Mouse (Mus musculus) neural tube, embryonic 14.5 days (tissue): ENCODE data around the gene Fat2. TPM values are rescaled to one million over a fixed set of nuclear protein-coding genes. Genes with fewer than 3 reads are reported as not detected.

ENCODE experiments used
- ATAC-seq: fragments of 200-750 bp; cut with Nextera tagmentation; 2 replicates; pipeline ENCODE4 v1.8.0; 2017; ENCODE audit warnings: low read depth, mild to moderate bottlenecking, moderate TSS enrichment, moderate library complexity
- H3K27ac ChIP-seq: fragments of 300-500 bp; sonication (generic); 2 replicates; pipeline ENCODE4 v1.5.1; 2014; ENCODE audit warnings: low read depth, mild to moderate bottlenecking, control low read depth, low read length, moderate library complexity, mixed read lengths
- H3K27me3 ChIP-seq: fragments of 300-500 bp; sonication (generic); 2 replicates; pipeline ENCODE4 v1.6.1; 2014; ENCODE audit warnings: low read length; ENCODE audit not compliant: control insufficient read depth, insufficient read depth
- H3K36me3 ChIP-seq: fragments of 300-500 bp; sonication (generic); 2 replicates; pipeline ENCODE4 v1.6.1; 2014; ENCODE audit warnings: low read length, mixed read lengths; ENCODE audit not compliant: control insufficient read depth, insufficient read depth
- H3K4me1 ChIP-seq: fragments of 300-500 bp; sonication (generic); 2 replicates; pipeline ENCODE4 v1.6.1; 2014; ENCODE audit warnings: low read length; ENCODE audit not compliant: control insufficient read depth, insufficient read depth
- H3K4me2 ChIP-seq: fragments of 300-500 bp; sonication (generic); 2 replicates; pipeline ENCODE4 v1.6.1; 2014; ENCODE audit warnings: mild to moderate bottlenecking, low read depth, low read length, control low read depth
- H3K4me3 ChIP-seq: fragments of 300-500 bp; sonication (generic); 2 replicates; pipeline ENCODE4 v1.5.1; 2014; ENCODE audit warnings: low read depth, low read length, control low read depth, mixed read lengths
- H3K9ac ChIP-seq: fragments of 300-500 bp; sonication (generic); replicated peaks from 2 replicates; pipeline ENCODE4 v1.6.1; 2014; ENCODE audit warnings: low read depth, mild to moderate bottlenecking, control low read depth, low read length, mixed read lengths
- H3K9me3 ChIP-seq: fragments of 300-500 bp; sonication (generic); 2 replicates; pipeline ENCODE4 v1.6.1; 2016; ENCODE audit warnings: low read length; ENCODE audit not compliant: control insufficient read depth
- WGBS: fragments of 180-500 bp; shearing (Covaris S2); extraction: QIAGEN DNeasy Blood & Tissue Kit; methylation state at CpG from one replicate; pipeline ENCODE4 v1.1.7; 2014; 5-methylcytosine and 5-hydroxymethylcytosine counted together
- polyA plus RNA-seq: library from polyadenylated mRNA; unstranded; fragments of >200 nt; fragmentation: Nextera tagmentation; extraction: Ambion mirVana; gene quantifications from 2 replicates; pipeline ENCODE4 v1.2.1, GENCODE M21; 2014

The Fat2 gene
- polyA plus RNA-seq, 1 experiment from 2014 or later: not detected

- Histone ChIP-seq H3K9ac (no peak overlapping the region), H3K4me3 (no peak overlapping the region), H3K27me3 (no peaks in the 10 kb centered on the region), H3K27ac (no peak overlapping the region), H3K36me3 (no peaks in the 10 kb centered on the region), H3K4me1 (no peaks in the 10 kb centered on the region), H3K9me3 (no peaks in the 10 kb centered on the region), H3K4me2 (no peak overlapping the region)
- ATAC-seq: no peak
- WGBS: 88% methylated on average over 14 of the region's 14 CpGs
Observed at GRCm38 (mm10) chr11:55335314-55336076, 869 bp downstream of the Fat2 start.

GRCm38 (mm10) chr11:55334545-55334944, 1.8 kb downstream of the Fat2 start:
- Histone ChIP-seq H3K27me3 (no peaks in the 10 kb centered on the region), H3K9me3 (no peaks in the 10 kb centered on the region), H3K27ac (no peak overlapping the region), H3K4me3 (no peak overlapping the region), H3K4me2 (no peak overlapping the region), H3K4me1 (no peaks in the 10 kb centered on the region), H3K9ac (no peak overlapping the region), H3K36me3 (no peaks in the 10 kb centered on the region)
- ATAC-seq: no peak
- 90% methylated on average over 4 of the region's 4 CpGs for WGBS

DNA sequence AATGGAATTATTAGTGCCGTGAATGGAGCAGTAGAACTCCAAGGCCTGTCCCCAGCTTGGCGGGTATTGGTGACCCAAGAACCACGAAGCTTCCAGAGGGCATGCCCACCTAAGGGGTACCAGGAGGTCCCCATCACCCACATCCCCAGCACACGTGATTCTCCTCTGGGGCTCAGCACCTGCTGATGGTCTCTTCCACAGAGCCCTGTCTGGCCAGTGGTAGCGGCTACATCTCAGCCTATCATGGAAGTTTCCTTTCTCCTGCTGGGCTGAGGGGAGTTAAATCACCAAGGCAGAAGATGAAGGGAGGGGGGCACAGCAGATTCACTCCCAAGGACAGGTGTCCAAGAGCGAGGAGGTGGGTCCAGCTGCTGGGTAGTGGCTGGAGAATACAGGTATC, 2.3 kb downstream of the Fat2 start:
- ATAC-seq: no peak
- no peaks in the 10 kb centered on the region for H3K36me3 ChIP-seq
- no peaks in the 10 kb centered on the region for H3K27me3 ChIP-seq
- H3K27ac ChIP-seq: no peak overlapping the region
- no peak overlapping the region for H3K9ac ChIP-seq
- no peaks in the 10 kb centered on the region for H3K4me1 ChIP-seq
- no peak overlapping the region for H3K4me3 ChIP-seq
- 88% methylated on average over 6 of the region's 6 CpGs for WGBS
- no peaks in the 10 kb centered on the region for H3K9me3 ChIP-seq
- H3K4me2 ChIP-seq: no peak overlapping the region

DNA sequence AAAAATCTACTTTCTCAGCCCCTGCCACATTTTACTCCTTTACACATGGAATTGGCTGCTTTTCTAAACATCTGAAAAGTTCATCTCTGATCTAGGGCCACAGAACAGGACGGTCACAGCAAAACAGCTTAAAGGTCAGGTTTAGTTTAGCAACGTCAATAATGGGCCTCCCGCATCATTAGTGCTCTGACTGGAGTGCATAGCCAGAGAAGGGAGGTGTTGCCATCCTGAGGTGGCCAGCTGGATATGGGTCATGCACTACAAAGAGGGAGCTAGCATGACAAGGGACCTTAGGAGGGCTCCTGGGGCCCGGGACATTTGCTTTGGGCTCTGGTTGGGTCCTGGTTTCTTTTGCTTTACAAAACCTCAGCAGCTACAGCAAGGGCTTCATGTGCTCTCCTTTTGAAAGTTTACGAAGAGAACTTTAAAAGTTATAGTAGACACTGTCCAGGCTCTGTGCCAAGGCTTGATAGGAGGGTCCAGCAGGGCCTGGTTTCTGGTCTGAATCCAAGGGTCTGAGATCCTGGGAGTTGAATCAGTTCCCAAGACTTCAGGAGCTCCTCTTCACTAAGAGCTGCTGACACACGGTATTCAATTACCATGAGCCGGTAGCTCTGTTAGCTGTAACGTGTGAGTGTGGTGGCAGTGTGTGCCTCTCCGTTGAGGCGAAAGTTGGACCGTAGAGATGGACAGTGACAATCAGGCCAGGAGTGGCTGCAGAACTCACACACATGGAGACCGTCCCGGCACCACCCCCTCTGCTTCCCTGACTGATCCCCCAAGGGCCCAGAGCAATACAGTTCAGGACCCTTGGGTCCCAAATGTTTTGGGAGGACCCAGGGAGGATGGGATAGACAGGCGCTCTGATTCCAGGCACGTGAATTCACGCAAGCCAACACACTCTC, 6.2 kb downstream of the Fat2 start:
- H3K9ac ChIP-seq: no peak overlapping the region
- no peak overlapping the region for H3K4me2 ChIP-seq
- 79% methylated on average over 16 of the region's 16 CpGs for WGBS
- ATAC-seq: no peak
- no peaks in the 10 kb centered on the region for H3K27me3 ChIP-seq
- no peaks in the 10 kb centered on the region for H3K36me3 ChIP-seq
- H3K4me1 ChIP-seq: no peaks in the 10 kb centered on the region
- H3K9me3 ChIP-seq: no peaks in the 10 kb centered on the region
- H3K4me3 ChIP-seq: no peak overlapping the region
- no peak overlapping the region for H3K27ac ChIP-seq

GRCm38 (mm10) chr11:55327558-55328409, 8.6 kb downstream of the Fat2 start:
- Histone ChIP-seq H3K36me3 (no peaks in the 10 kb centered on the region), H3K9me3 (no peaks in the 10 kb centered on the region), H3K27me3 (no peaks in the 10 kb centered on the region), H3K4me1 (no peaks in the 10 kb centered on the region), H3K4me2 (no peak overlapping the region), H3K4me3 (no peak overlapping the region), H3K9ac (no peak overlapping the region), H3K27ac (no peak overlapping the region)
- WGBS: 92% methylated on average over 9 of the region's 9 CpGs
- no peak for ATAC-seq

GRCm38 (mm10) chr11:55327111-55327510, 9.3 kb downstream of the Fat2 start:
- no peaks in the 10 kb centered on the region for H3K27me3 ChIP-seq
- H3K36me3 ChIP-seq: no peaks in the 10 kb centered on the region
- H3K4me1 ChIP-seq: no peaks in the 10 kb centered on the region
- H3K27ac ChIP-seq: no peak overlapping the region
- H3K4me3 ChIP-seq: no peak overlapping the region
- no peaks in the 10 kb centered on the region for H3K9me3 ChIP-seq
- no peak overlapping the region for H3K9ac ChIP-seq
- 92% methylated on average over 5 of the region's 5 CpGs for WGBS
- no peak overlapping the region for H3K4me2 ChIP-seq
- ATAC-seq: no peak

- no peaks in the 10 kb centered on the region for H3K9me3 ChIP-seq
- no peaks in the 10 kb centered on the region for H3K27me3 ChIP-seq
- no peak overlapping the region for H3K9ac ChIP-seq
- H3K4me3 ChIP-seq: no peak overlapping the region
- 91% methylated on average over 7 of the region's 7 CpGs for WGBS
- H3K27ac ChIP-seq: no peak overlapping the region
- H3K4me1 ChIP-seq: no peaks in the 10 kb centered on the region
- ATAC-seq: no peak
- no peak overlapping the region for H3K4me2 ChIP-seq
- no peaks in the 10 kb centered on the region for H3K36me3 ChIP-seq
Observed at GRCm38 (mm10) chr11:55326211-55326610, 10.2 kb downstream of the Fat2 start.

DNA sequence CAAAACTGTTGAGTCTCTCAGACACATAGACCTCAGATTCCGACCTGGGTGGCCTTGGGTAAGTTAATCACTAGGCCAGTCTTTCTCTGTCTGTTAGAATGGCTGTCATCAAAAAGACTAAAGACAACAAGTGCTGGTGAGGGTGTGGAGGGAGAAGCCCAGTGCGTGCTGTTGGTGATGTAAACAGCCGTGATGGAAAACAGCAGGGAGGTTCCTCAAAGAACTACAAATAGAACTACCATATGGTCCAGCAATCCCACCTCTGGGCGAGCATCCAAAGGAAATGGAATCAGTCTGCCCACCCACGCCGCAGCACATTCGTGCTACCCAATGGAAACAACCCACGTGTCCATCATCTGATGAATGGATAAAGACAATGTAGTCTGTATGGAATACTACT, 12.5 kb downstream of the Fat2 start:
- no peaks in the 10 kb centered on the region for H3K36me3 ChIP-seq
- H3K4me3 ChIP-seq: no peak overlapping the region
- H3K9me3 ChIP-seq: no peaks in the 10 kb centered on the region
- ATAC-seq: no peak
- no peaks in the 10 kb centered on the region for H3K4me1 ChIP-seq
- no peaks in the 10 kb centered on the region for H3K27me3 ChIP-seq
- H3K4me2 ChIP-seq: no peak overlapping the region
- H3K9ac ChIP-seq: no peak overlapping the region
- 65% methylated on average over 8 of the region's 8 CpGs for WGBS
- H3K27ac ChIP-seq: no peak overlapping the region
